Mouse (Mus musculus) c-Kit-negative CD71-positive TER-119-positive erythroid progenitor cells, embryonic 14.5 days (primary cell): ENCODE data around the gene Prap1.

Experiments used
- DNase-seq: peaks from one replicate; pipeline ENCODE4 v3.0.0-alpha.2; 2013; ENCODE audit warnings: low read depth, low spot score

Gene Prap1

DNA sequence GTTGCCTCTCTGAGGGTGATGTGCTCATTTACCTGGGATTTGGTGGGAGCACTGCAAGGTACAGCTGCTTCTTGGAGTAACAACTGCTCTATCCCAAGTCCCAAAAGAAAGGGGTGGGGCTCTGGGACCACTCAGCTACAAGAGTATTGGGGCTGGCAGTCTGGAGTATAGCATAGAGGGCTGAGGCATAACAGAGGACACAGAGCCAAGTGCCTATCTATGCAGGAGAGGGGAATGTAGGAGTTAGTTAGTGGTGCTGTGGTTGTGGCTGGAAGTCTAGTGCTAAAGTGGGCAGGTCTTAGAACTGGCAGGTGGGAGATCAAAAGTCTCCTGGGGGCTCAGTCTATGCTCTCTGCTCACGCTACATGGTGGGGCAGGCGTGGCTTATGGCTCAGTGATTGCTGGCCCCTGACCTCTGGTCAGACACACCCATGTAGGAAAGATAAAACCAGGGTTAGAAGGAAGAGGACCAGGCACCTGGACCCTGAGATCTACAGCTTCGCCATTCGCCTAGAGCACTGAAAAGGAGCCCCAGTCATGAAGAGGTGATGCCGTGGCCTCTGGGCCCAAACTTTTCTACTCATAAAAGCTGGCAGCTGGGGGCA is at the start of gene Prap1:
TSS of gene Prap1 (plus strand) at position 472 of the 605 bp plus-strand sequence.
- DNase-seq, result no peak

GRCm38 (mm10) chr7:140045546-140045945 is 47.6 kb upstream of the Prap1 start:
- no peak for DNase-seq

DNA sequence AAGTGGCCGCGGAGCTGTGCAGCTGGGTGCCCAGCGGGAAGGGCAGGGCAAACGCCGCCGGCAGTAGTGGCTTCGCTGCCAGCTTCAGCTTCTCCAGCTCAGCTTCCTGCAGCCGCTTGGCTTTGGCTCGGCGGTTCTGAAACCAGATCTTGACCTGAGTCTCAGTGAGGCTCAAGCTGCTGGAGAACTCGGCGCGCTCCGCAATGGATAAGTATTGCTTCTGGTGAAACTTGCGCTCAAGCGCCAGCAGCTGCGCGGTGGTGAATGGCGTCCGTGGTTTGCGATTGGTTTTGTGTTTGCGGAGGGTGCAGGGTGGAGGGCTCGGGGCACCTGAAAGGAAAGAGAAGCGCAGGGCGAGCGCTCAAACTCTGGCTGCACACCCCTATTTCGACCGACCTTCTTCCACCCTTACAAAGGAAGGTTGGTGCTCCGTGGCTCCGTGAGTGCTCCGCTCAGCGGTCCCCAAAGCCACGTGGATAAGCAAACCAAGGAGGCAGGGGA is 45.3 kb upstream of the Prap1 start:
- no peak for DNase-seq

DNA sequence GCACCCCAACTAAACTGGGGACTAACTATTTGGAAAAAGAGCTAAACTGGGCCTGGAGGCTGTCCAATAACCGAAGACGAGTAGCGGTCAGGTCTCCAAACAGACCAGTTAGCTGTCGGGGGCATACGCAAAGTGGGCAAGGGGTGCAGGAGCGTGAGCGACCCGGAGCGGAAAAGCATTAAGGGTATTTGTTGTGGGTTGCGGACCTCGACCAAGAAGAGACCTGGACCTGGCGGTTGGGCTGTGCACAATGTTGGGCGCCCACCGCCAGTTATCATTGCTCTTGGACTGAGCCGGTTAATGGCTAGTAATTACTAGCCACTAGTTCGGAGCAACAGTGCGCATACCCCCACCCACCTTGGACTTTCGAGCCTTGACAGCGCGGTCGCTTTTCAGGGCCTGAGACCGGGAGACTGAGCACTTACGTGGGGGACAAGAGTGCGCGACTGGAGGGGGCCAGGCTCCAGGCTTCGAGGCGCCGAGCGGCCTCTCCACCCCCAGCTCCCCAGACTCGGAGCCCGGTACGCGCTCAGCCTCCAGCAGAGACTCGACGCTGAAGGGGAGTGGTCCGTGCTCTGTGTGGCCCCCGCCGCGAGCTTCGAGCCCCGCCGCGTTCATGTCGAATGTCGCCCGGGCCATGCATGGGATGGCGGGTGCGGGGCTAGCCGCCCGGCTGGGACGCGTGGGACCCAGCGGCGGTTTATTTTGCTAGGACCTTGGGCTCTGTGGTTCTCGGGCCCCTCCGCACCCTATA is 44.7 kb upstream of the Prap1 start, which contains the start of gene Msx3:
TSS of gene Msx3 (minus strand) at position 729 of the 754 bp plus-strand sequence.
- no peak for DNase-seq

DNA sequence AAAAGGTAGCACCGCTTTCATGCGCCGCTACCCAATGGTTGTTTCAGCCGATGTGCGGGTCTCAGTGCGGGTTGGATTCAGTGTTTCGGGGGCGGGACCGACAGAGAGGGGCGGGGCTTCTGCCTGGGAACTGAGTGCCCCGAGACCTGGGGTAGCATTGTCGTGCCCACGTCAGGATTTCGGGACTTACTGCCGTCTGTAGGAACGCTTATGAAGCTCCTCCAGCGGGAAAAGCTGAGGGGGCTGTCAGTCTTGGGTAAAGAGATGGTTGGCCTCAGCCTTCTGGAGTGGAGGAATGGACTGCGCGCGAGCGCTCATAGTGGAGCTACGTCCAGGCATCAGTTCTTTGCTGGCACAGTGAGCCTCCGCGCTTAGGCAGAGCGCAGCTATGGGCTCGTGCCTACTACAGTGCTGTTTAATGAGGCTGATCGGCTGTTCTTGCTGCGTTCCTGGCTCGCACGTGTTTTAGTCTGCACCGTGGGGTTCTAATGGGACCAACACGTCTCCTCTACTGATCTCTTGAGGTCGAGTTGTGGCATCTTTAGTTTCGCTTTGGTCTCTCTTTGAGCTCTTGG is 44.0 kb upstream of the Prap1 start:
- DNase-seq, result no peak

- no peak for DNase-seq
Measured at GRCm38 (mm10) chr7:140054124-140054523, 39.1 kb upstream of the Prap1 start.

DNA sequence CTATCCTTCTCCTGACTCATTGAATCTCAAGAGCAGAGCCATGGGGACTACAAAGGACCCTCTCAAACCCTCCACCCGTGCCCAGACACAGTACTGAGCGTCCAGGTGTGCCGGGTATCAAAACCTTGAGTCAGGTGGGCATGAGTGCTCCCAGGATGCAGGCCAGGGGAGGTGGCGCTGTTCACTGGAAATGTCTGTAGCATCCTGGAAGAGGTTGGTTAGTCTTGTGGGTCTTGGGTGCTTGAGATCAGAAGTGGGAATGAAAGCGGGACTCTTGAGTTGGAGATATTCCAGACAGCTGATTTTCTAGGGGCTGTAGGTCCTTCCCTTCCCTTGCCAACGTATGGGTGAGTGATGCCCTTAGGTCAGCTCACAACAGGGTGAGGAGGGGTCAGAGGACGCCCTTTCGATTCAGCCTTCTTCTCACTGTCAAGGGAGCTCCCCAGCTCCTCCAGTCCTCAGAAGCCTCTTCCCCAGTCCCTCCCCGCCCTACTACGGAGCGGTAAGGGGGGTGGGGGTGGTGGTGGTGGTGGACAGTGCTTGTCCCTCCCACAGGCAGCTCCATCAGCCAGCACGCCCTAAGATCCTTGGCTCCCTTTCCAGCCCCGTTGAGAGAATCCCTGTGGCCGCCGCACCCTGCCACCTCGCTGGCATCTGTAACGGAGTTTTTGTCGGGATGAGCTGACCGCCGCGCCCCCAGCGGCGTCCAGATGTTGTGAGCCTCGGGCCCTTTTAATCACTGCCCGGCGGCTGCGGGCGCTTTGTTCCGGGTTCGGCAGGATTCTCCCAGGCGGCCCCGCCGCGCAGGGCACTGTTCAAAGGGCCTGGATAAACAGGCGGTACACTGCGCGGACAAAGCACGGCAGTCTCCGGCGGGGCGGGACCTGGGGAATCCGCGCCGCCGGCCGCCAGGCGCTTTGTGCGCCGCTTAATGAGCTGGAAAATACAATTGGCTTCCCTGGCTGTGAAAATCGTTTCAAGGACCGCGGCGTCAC is 35.5 kb upstream of the Prap1 start:
- no peak for DNase-seq

DNA sequence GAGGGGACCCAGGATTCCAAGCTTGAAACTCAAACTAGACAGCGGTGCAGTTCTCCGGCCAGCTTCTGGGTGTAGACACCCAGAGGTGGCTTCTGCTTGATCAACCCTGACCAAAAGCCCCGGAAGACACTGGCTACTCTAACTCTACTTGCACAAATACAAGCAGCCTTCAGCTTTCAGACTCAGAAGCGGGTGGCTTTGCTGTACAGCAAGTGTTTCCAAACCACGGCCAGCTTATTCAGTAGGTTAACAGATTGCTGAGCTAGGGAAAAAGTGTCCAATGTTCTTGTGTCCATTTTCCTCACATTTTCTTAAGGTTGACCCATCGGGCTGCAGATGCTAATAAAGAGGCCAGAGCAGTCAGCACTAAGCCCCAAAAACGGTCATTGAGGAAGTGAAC is 34.7 kb upstream of the Prap1 start:
- DNase-seq, result no peak

GRCm38 (mm10) chr7:140059601-140060000 is 33.6 kb upstream of the Prap1 start:
- no peak for DNase-seq

- DNase-seq, result no peak
Measured at GRCm38 (mm10) chr7:140060936-140061831, 32.0 kb upstream of the Prap1 start.

DNA sequence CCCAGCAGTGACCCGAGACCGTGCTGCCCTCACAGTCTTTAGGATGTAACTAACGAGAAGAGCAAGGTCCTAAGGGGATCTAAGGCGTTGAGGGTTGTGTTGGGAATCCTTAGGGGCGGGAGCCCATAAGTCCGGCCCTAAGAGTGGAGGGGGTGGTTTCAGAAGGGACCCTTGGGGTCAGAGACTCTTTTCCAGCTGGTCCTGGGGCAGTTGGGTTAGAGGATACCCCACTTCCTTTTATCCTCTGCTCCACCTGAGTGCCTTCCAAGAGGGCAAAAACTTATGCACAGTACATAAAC is 31.4 kb upstream of the Prap1 start:
- no peak for DNase-seq

DNA sequence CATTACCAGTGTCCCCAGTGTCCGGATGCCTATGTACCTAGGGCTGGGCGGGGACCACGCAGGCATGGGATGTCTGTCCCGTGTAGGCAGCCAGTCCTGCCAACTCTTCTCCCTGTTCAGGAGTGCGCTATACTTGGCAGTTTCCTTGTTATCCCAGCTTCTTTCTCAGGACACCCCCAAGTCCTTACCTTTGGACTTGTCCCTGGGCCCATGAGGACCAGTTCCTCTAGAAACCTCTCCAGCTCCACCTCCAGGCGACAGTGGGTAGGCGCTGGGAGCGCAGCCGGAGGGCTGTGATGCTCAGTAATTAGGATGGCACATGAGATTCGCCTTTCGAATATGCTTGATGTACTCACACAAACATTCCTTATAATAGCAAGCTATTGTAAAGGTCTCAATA is 30.9 kb upstream of the Prap1 start:
- DNase-seq, result no peak

DNA sequence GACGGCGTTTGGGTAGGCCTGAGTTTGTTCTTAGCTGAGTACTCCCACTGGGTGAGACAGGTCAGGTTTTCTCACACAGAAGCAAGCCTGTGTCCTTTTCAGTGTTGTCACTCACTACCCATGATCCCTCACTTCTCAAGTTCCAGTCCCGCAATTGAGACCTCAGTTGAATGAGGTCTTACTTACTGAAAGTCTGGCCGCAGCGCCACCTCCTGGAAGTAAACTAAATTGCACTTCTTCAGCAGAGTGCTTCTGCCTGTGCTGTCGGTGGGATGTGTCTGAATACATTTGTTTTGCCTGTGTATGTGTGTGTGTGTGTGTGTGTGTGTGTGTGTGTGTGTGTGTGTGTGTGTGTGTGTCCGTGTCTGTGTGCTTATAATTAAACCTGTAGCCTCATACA is 30.1 kb upstream of the Prap1 start:
- peak; percentile 30 for DNase-seq

DNA sequence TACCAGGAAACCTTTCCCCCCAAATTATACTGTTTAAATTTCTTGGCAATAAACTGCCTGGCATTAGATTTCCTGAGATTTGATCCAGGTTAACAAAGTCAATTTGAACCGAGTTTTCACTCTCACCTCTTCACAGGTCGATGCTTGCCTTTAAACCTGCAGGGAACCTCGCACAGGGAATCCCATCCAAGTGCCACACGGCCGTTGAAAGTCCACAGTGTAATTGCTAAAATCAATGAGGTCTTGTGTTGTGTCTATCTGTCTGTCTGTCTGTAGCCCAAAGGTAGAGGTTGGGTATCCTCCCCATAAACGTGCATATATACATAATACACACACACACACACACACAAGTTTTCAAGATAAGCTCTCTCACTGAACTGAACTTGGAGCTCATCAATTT is 25.8 kb upstream of the Prap1 start:
- DNase-seq, result no peak

GRCm38 (mm10) chr7:140070042-140070711 is 23.0 kb upstream of the Prap1 start:
- no peak for DNase-seq

- DNase-seq, result no peak
Measured at GRCm38 (mm10) chr7:140077698-140078097, 15.5 kb upstream of the Prap1 start.

GRCm38 (mm10) chr7:140078711-140079110 is 14.5 kb upstream of the Prap1 start:
- DNase-seq, result peak; percentile 17

- no peak for DNase-seq
Measured at GRCm38 (mm10) chr7:140080503-140081156, 12.6 kb upstream of the Prap1 start.

DNA sequence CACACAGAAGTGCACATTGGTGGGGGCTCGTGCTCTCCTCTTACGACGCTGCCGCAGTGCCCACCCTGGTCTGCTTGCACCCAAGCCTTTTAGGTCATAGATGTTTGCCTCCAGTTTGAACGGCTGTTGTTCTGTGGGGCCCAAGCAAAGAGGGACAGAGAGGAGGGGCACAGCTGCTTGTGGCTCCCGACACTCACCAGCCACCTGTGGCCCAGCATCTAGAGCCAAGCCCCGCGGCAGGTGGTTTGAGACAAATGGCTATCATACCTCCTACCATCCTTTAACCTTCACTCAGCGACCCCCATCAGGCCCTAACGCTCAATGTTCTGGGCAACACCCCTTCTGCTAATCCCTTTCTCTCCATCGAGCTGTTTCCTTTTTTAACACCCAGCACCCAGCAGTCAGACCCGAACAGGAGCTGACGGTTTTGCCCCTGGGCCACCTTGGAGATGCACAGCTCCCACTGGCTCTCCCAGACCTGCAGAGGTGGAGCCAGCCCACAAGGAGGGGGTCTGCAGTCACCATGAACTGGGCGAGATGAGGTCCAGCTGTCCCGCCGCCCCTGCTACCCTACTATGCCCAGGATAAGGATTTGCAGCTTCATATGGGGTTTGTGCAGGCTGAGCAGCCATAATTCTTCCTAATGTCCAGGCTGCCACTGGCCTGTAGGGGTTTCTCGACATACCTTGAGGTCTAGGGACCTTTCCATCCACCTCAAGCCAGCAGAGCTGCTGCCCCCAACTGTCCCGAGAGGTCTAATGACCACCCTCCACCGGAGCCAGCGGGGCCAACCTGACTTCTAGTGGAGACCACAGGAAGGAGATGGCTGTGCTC is 11.6 kb upstream of the Prap1 start:
- no peak for DNase-seq
